Mouse (Mus musculus) erythroblast, embryonic 14.5 days (primary cell): ENCODE data around the gene Pan3. TPM values are rescaled to one million over a fixed set of nuclear protein-coding genes. Genes with fewer than 3 reads are reported as not detected.

Experiments used
- H3K27me3 ChIP-seq: 2 replicates; pipeline ENCODE4 v1.6.1; 2012; ENCODE audit warnings: inconsistent platforms; ENCODE audit not compliant: control insufficient read depth
- H3K36me3 ChIP-seq: 2 replicates; pipeline ENCODE4 v1.6.1; 2012; ENCODE audit warnings: mild to moderate bottlenecking, inconsistent platforms; ENCODE audit not compliant: control insufficient read depth
- H3K4me1 ChIP-seq: 2 replicates; pipeline ENCODE4 v1.6.1; 2012; ENCODE audit warnings: inconsistent platforms; ENCODE audit not compliant: control insufficient read depth
- H3K4me3 ChIP-seq: replicated peaks from 2 replicates; pipeline ENCODE3; 2012; ENCODE audit warnings: moderate library complexity, mild to moderate bottlenecking, inconsistent platforms
- H3K9me3 ChIP-seq: 2 replicates; pipeline ENCODE4 v1.6.1; 2012; ENCODE audit warnings: low read length, inconsistent platforms, mixed read lengths; ENCODE audit not compliant: control insufficient read depth
- GATA1 ChIP-seq: IDR thresholded peaks from 2 replicates; pipeline ENCODE4 v1.6.1; 2012; ENCODE audit warnings: low read length, inconsistent platforms, mixed read lengths
- TAL1 ChIP-seq: IDR thresholded peaks from 3 replicates; pipeline ENCODE4 v1.6.1; 2012; ENCODE audit warnings: low read length, inconsistent platforms, mixed read lengths
- polyA plus RNA-seq: library from polyadenylated mRNA; stranded (reverse); fragments of >175 nt; gene quantifications from 2 replicates; pipeline ENCODE4 v1.2.3, GENCODE M21; 2012

The Pan3 gene
- polyA plus RNA-seq, 1 experiment: 1.3 TPM

DNA sequence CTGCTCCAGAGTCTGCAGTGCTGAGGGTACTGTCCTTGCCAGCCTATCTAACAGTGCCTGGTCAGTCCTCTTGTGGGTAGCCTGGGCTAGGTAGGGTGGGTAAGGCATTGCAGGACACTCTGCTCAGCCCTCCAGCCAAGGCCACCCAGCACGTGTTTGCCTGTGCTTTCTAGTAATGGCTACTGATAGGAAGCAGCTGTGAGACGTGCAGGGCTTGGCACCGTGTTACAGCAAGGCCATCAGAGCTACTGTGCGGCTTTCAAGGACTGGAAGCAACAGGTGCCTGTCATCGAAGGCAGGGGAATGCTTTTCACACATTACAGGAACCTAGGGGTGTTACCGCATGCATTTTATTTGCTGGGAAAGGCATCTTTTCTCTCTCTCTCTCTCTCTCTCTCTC, 147.0 kb downstream of the Pan3 start:
- Histone ChIP-seq H3K36me3 (no peaks in the 10 kb centered on the region), H3K4me3 (no peak overlapping the region), H3K27me3 (no peaks in the 10 kb centered on the region), H3K4me1 (no peaks in the 10 kb centered on the region), H3K9me3 (peaks cover 4% of the 10 kb centered on the region)
- TF ChIP-seq GATA1: no peak
- TF ChIP-seq TAL1: no peak

DNA sequence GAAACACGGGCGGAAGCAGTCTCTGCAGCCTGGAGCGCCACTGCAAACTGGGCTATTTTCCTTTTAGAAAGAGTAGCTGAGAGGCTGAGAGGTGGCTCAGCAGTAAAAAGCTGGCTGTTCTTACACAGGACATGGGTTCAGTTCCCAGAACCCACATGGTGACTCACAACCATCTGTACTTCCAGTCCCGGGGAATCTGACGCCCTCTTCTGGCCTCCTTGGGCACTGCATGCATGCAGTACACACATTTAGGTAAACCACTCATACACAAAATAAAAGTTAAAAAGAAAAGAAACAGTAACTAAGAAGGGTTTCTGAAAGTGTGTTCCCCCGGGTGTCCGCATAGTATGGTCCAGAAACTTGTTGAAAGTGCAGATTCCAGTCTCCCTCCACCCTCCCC, 149.2 kb downstream of the Pan3 start:
- TF ChIP-seq GATA1: no peak
- no peak for TF ChIP-seq TAL1
- H3K4me3 ChIP-seq: no peak overlapping the region
- H3K36me3 ChIP-seq: no peaks in the 10 kb centered on the region
- peaks cover 4% of the 10 kb centered on the region for H3K9me3 ChIP-seq
- no peaks in the 10 kb centered on the region for H3K4me1 ChIP-seq
- H3K27me3 ChIP-seq: no peaks in the 10 kb centered on the region

GRCm38 (mm10) chr5:147579691-147580090, 149.7 kb downstream of the Pan3 start:
- no peak for TF ChIP-seq TAL1
- no peak for TF ChIP-seq GATA1
- Histone ChIP-seq H3K9me3 (peaks cover 4% of the 10 kb centered on the region), H3K4me1 (no peaks in the 10 kb centered on the region), H3K4me3 (no peak overlapping the region), H3K27me3 (no peaks in the 10 kb centered on the region), H3K36me3 (no peaks in the 10 kb centered on the region)

DNA sequence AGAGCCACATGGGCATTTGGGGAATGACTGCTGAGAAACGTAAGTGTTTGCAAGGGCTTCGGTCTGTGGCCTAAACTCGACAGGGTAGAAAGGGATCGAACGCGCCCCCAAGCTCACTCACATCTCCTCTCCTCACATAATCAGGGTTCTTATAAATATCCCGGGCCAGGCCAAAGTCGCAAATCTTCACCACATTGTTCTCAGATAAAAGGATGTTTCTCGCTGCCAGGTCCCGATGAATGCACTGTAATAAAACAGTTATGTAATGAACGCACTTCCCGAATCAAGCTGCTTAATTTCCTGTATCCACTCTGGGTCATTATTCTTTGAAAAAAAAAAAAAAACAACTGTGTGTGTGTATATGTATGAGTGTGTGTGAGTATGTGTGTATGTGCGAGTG, 150.2 kb downstream of the Pan3 start:
- TF ChIP-seq TAL1: no peak
- TF ChIP-seq GATA1: no peak
- H3K9me3 ChIP-seq: peaks cover 4% of the 10 kb centered on the region
- H3K4me3 ChIP-seq: no peak overlapping the region

DNA sequence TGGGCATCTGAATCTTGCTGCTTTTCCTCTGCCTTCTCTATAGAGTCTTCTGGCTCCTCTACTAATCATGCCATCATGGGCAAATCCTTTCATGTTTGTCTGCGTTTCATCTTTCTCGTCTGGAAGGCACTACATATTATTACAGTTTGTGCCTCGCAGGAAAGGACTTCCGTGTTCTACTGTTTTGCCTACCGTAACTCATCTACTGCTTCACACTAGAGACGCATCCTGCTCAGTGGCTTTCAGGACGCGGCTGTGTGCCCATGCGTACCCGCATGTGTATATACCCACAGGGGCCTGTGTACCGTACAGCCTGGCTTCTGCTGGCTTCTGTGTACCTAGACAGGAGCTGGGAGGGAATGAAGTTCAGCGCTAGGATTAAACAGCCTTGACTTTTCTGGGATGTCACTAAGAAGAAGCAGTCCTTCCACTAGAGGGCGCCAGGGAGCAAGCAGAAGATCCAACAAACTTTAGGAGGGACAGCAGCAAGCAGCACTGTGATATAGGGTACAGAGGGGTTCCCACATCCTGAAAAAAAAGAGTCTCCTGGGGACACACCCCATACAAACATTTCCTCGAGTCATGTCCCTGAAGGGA, 153.8 kb downstream of the Pan3 start:
- Histone ChIP-seq H3K4me1 (no peaks in the 10 kb centered on the region), H3K4me3 (no peak overlapping the region), H3K36me3 (no peaks in the 10 kb centered on the region), H3K27me3 (no peaks in the 10 kb centered on the region), H3K9me3 (peaks cover 4% of the 10 kb centered on the region)
- TF ChIP-seq GATA1 (no peak), TAL1 (no peak)

More for the DNA sequence above, 150.2 kb downstream of the Pan3 start:
- H3K4me1 ChIP-seq: no peaks in the 10 kb centered on the region
- no peaks in the 10 kb centered on the region for H3K27me3 ChIP-seq
- H3K36me3 ChIP-seq: no peaks in the 10 kb centered on the region

GRCm38 (mm10) chr5:147584648-147585047, 154.7 kb downstream of the Pan3 start:
- Histone ChIP-seq H3K36me3 (no peaks in the 10 kb centered on the region), H3K9me3 (no peaks in the 10 kb centered on the region), H3K27me3 (no peaks in the 10 kb centered on the region), H3K4me3 (no peak overlapping the region), H3K4me1 (no peaks in the 10 kb centered on the region)
- TF ChIP-seq TAL1: no peak
- TF ChIP-seq GATA1: no peak

DNA sequence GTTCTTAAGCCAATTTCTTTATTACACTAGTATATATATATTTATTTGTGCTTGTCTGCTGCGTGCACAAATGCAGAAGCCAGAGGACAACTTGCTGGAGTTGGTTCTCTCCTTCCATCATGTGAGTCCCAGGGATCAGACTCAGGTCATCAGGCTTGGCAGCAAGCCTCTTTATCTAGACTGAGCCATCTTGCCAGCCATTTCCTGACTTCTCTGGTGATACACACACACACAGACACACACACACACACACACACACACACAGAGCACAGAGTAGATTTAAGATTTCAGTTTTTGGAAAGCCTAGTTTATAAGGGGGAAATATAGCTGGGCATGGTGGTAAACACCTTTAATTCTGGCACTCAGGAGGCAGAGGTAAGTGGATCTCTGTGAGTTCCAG, 155.1 kb downstream of the Pan3 start:
- no peak for TF ChIP-seq TAL1
- TF ChIP-seq GATA1: no peak
- no peaks in the 10 kb centered on the region for H3K9me3 ChIP-seq

GRCm38 (mm10) chr5:147589814-147590213, 159.9 kb downstream of the Pan3 start:
- no peaks in the 10 kb centered on the region for H3K9me3 ChIP-seq
- no peaks in the 10 kb centered on the region for H3K36me3 ChIP-seq
- no peak overlapping the region for H3K4me3 ChIP-seq
- H3K27me3 ChIP-seq: no peaks in the 10 kb centered on the region
- H3K4me1 ChIP-seq: no peaks in the 10 kb centered on the region
- TF ChIP-seq GATA1 (no peak), TAL1 (no peak)

More for the DNA sequence above, 155.1 kb downstream of the Pan3 start:
- H3K36me3 ChIP-seq: no peaks in the 10 kb centered on the region
- H3K4me1 ChIP-seq: no peaks in the 10 kb centered on the region
- H3K27me3 ChIP-seq: no peaks in the 10 kb centered on the region
- H3K4me3 ChIP-seq: no peak overlapping the region

- TF ChIP-seq TAL1: no peak
- no peak for TF ChIP-seq GATA1
- Histone ChIP-seq H3K4me1 (no peaks in the 10 kb centered on the region), H3K36me3 (no peaks in the 10 kb centered on the region), H3K9me3 (no peaks in the 10 kb centered on the region), H3K27me3 (no peaks in the 10 kb centered on the region), H3K4me3 (no peak overlapping the region)
These were observed 167.9 kb downstream of the Pan3 start for GRCm38 (mm10) chr5:147597825-147598224.

Other genes starting within 250 kb of the Pan3 start
- gene Gsx1, start 241.5 kb upstream of the Pan3 start, polyA plus RNA-seq: not detected in 2 replicates
- not detected in 2 replicates for gene Pdx1, start 160.2 kb upstream of the Pan3 start, polyA plus RNA-seq
- 0.03 TPM in 1 of 2 replicates, not detected in the other for gene Cdx2, start 122.9 kb upstream of the Pan3 start, polyA plus RNA-seq
- gene Urad, start 107.7 kb upstream of the Pan3 start, polyA plus RNA-seq: not detected in 2 replicates
- gene Flt3, start 29.7 kb upstream of the Pan3 start, polyA plus RNA-seq: 0.01 and 0.02 TPM in 2 replicates